Mouse (Mus musculus) spleen, adult 10 weeks (tissue): ENCODE measurements around the gene Gm17267. TPM values are rescaled to one million over a fixed set of nuclear protein-coding genes. Genes with fewer than 3 reads are reported as not detected.

Experiments used
- polyA plus RNA-seq: library from polyadenylated mRNA; stranded (reverse); fragments of 350-450 nt; fragmentation: Illumina TruSeq; extraction: RNeasy Lipid Tissue Mini Kit (QIAGEN cat#74804); gene quantifications from one replicate; pipeline ENCODE4 v1.2.3, GENCODE M21; 2015; ENCODE audit warnings: low replicate concordance; ENCODE audit not compliant: insufficient read depth

The Gm17267 gene
- not detected for polyA plus RNA-seq

DNA sequence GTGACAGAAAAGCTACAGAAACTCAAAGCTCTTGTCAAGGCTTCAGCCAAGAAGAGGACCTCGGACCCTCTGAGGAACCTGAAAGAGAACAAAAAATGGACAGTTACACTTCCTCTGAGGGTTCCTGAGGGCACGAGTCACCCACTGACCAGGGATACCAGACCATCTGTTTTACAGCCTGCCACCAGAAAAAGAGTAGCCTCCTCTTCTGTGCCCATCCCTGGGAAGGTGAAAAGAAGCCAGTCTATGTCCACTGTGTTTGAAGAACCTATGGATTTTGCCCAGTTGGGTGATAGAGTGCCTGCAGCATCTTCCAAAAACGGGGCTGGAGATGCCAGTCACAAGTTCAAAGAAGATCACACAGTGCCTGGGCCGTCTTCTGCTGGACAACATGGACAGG is at the start of gene Gm17267:
Gene Gm17267, plus strand, starts transcription at position 301 of the 400 bp plus-strand sequence.

